Mouse (Mus musculus) liver, postnatal 0 days (tissue): Measurements from ENCODE around the gene Srebf1.

ENCODE experiments used
- CTCF ChIP-seq: sonication (generic); IDR thresholded peaks from 2 replicates; pipeline ENCODE4 v1.5.1; 2016; ENCODE audit warnings: antibody characterized with exemption, low read depth
- EP300 ChIP-seq: IDR thresholded peaks from 2 replicates; pipeline ENCODE4 v1.6.1; 2016; ENCODE audit warnings: antibody characterized with exemption, low read depth, mild to moderate bottlenecking

- TF ChIP-seq EP300 (no peak), CTCF (no peak)
Observed at GRCm38 (mm10) chr11:60187070-60187469, 35.3 kb downstream of the Srebf1 start.
